Mouse (Mus musculus) spleen, adult 2 months (tissue): Measurements from ENCODE around the gene Rassf4. TPM values are rescaled to one million over a fixed set of nuclear protein-coding genes. Genes with fewer than 3 reads are reported as not detected.
A peak's percentile ranks its signal among the peaks of the same experiment; 100 is the strongest.

ENCODE experiments used
- DNase-seq, 2 experiments: peaks; one replicate each; pipeline versions ENCODE4 v3.0.0 to v3.0.0-alpha.2; 2012 to 2021; ENCODE audit warnings: low spot score in 2 of 2, low read depth in 1 of 2
- H3K27ac ChIP-seq: fragments of 200-500 bp; 2 replicates; pipeline ENCODE4 v1.5.1; 2012; ENCODE audit warnings: low read length, inconsistent platforms; ENCODE audit not compliant: insufficient read depth
- H3K27me3 ChIP-seq: fragments of 200-500 bp; 2 replicates; pipeline ENCODE4 v1.6.1; 2012; ENCODE audit warnings: mild to moderate bottlenecking, moderate library complexity, low read length, inconsistent platforms; ENCODE audit not compliant: control insufficient read depth, insufficient read depth
- H3K36me3 ChIP-seq: fragments of 200-500 bp; 2 replicates; pipeline ENCODE4 v1.6.1; 2012; ENCODE audit warnings: mild to moderate bottlenecking, low read length, inconsistent platforms; ENCODE audit not compliant: control insufficient read depth, insufficient read depth
- H3K4me1 ChIP-seq: fragments of 200-500 bp; 2 replicates; pipeline ENCODE4 v1.6.1; 2011; ENCODE audit warnings: inconsistent platforms; ENCODE audit not compliant: control insufficient read depth, insufficient read depth, insufficient read length
- H3K4me3 ChIP-seq: fragments of 200-500 bp; 2 replicates; pipeline ENCODE4 v1.5.1; 2011; ENCODE audit warnings: mild to moderate bottlenecking, inconsistent platforms; ENCODE audit not compliant: insufficient read depth, insufficient read length; ENCODE audit errors: extremely low read depth
- CTCF ChIP-seq: fragments of 200-500 bp; IDR thresholded peaks from 2 replicates; pipeline ENCODE4 v1.5.1; 2011; ENCODE audit warnings: mild to moderate bottlenecking, inconsistent platforms; ENCODE audit not compliant: insufficient read depth, insufficient read length, insufficient replicate concordance; ENCODE audit errors: extremely low read depth
- POLR2A ChIP-seq: fragments of 200-500 bp; IDR thresholded peaks from 2 replicates; pipeline ENCODE4 v1.6.1; 2011; ENCODE audit warnings: low read depth, low read length, inconsistent platforms
- WGBS: fragments of 180-500 bp; shearing (Covaris S2); methylation state at CpG from one replicate; pipeline ENCODE4 v1.1.7; 2018; 5-methylcytosine and 5-hydroxymethylcytosine counted together
- polyA plus RNA-seq: library from polyadenylated mRNA; depleted of rRNA; stranded (reverse); fragments of >200 nt; gene quantifications from 2 replicates; pipeline ENCODE4 v1.2.3, GENCODE M21; 2012

The Rassf4 gene
- polyA plus RNA-seq, 1 experiment: 23.5 TPM

DNA sequence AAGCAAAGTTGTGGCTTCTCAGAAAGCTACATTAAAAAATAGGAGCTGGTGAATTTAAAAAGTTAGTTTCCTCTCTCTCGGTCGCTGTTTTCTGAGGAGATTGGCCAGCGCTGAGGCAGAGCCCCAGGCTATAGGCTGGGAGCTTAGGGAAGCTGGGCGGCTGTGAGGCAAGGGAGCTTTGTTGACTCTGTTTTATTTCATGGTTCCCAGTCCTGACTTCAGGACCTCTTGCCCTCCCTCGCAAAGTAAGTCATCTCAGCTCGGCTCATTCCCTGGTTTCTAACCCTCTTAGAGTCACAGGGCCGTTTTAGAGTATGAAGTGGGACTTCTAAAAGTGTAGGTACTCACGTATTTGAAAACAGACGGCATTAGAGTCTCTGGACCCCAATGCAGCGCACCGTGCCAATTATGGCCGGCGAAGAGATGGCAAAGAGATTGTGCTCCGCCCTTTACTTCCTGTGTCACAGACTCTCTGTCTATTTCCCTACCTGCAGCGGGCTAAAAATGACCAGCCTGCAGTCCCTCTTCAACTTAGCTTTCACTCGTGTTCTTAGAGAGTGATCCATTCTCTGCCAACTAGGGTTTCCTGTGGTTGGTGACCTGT, 633 bp upstream of the Rassf4 start:
- Histone ChIP-seq H3K27me3 (no peaks in the 10 kb centered on the region), H3K4me3 (peak overlapping the region; percentile 74), H3K4me1 (peaks cover 40% of the 10 kb centered on the region), H3K36me3 (no peaks in the 10 kb centered on the region), H3K27ac (peak overlapping the region; percentile 90)
- 13% methylated on average over 16 of the region's 16 CpGs for WGBS
- DNase-seq: peak in 1 of 2 experiments; percentile 47
- TF ChIP-seq CTCF (no peak), POLR2A (no peak)

DNA sequence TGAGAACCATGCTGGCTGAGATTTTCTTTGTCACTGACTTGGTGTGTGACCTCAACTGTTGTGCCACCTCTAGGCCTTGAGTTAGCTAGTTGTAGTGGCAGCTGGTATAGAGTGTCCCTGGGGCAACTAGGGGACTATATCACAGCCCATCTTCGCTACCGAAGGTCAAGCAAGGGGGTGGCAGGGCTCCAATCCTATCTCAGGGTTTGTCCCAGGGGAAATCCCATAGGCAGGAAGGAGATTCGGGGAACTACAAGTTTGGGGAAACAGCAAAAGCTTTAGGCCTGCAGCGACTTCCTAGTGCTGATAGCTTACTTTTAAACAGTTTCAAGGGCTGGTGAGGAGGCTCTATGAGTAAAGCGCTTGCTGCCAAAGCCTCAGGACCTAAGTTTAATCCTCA, 1.4 kb downstream of the Rassf4 start:
- Histone ChIP-seq H3K4me3 (peak overlapping the region; percentile 43), H3K4me1 (peaks cover 33% of the 10 kb centered on the region), H3K27ac (0 out of 2 replicates have a peak overlapping the region, but pooled peaks have one; percentile 9), H3K27me3 (no peaks in the 10 kb centered on the region), H3K36me3 (no peaks in the 10 kb centered on the region)
- DNase-seq: no peak
- no peak for TF ChIP-seq CTCF
- TF ChIP-seq POLR2A: no peak
- WGBS: 60% methylated on average over 5 of the region's 5 CpGs

DNA sequence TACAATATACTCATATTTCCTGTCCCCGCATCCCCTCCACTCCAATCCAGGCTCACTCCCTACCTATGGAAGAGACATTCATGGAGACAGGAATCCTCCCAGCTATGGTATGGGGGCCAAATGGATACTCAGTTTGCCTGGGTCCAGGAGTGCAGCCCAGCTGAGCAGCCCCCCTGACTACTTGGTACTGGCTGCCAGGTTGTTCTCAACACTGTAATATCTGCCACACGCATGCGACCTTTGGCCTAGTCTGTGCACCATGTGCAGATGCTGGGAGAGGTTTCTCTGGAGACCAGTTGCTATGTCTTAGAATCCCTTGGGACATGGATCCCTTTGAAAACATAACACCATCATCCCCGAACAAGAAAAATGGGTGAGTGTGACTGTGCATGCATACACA, 2.0 kb downstream of the Rassf4 start:
- H3K4me1 ChIP-seq: peaks cover 29% of the 10 kb centered on the region
- H3K4me3 ChIP-seq: no peak overlapping the region
- no peaks in the 10 kb centered on the region for H3K27me3 ChIP-seq
- no peak for DNase-seq
- H3K36me3 ChIP-seq: no peaks in the 10 kb centered on the region
- 84% methylated on average over 4 of the region's 4 CpGs for WGBS
- no peak for TF ChIP-seq CTCF
- TF ChIP-seq POLR2A: no peak
- H3K27ac ChIP-seq: no peak overlapping the region

DNA sequence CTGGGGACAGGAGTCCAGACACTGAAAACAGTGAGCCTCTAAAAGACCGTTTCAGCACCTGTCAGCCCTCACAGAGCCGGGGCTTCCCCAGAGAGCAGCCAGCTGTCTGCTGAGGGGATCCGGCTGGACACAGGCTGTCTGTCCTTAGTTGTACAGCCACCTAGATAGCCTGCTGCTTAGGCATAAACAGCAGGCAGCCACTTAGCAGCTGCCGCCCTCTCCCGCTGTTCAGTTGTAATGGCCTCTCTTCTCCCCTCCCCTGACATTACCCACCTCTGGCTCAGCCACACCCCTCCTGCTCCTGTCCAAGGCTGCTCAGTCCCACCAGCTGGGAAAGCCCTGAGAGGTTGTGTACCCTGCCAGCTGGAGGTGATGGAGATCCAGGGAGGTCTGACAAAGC, 2.7 kb downstream of the Rassf4 start:
- peak overlapping the region; percentile 9; the same call in 1 of the 2 replicates for H3K4me3 ChIP-seq
- no peaks in the 10 kb centered on the region for H3K36me3 ChIP-seq
- no peaks in the 10 kb centered on the region for H3K27me3 ChIP-seq
- DNase-seq: no peak
- H3K27ac ChIP-seq: no peak overlapping the region
- peaks cover 26% of the 10 kb centered on the region for H3K4me1 ChIP-seq
- 41% methylated on average over 5 of the region's 5 CpGs for WGBS
- TF ChIP-seq POLR2A: no peak
- no peak for TF ChIP-seq CTCF

DNA sequence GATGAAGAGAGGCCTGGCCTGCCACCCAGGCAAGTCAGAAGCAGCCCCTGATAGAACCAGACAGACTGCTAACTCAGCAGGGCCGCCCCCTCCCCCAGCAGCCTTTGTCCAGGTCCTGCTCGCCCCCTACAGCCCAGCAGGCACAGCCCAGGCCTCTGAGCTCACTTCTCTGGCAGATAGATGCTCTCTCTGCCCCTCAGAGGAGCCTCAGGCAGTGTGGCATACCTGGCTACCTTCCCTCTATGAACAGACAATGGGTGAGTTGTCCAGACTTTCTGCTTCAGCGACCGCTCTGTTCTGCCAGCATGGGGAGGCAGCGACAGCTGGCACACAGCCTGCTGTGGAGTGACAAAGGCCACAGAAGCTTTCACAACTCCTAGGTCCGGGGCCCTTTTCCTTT, 3.6 kb downstream of the Rassf4 start:
- no peaks in the 10 kb centered on the region for H3K27me3 ChIP-seq
- no peak overlapping the region for H3K4me3 ChIP-seq

DNA sequence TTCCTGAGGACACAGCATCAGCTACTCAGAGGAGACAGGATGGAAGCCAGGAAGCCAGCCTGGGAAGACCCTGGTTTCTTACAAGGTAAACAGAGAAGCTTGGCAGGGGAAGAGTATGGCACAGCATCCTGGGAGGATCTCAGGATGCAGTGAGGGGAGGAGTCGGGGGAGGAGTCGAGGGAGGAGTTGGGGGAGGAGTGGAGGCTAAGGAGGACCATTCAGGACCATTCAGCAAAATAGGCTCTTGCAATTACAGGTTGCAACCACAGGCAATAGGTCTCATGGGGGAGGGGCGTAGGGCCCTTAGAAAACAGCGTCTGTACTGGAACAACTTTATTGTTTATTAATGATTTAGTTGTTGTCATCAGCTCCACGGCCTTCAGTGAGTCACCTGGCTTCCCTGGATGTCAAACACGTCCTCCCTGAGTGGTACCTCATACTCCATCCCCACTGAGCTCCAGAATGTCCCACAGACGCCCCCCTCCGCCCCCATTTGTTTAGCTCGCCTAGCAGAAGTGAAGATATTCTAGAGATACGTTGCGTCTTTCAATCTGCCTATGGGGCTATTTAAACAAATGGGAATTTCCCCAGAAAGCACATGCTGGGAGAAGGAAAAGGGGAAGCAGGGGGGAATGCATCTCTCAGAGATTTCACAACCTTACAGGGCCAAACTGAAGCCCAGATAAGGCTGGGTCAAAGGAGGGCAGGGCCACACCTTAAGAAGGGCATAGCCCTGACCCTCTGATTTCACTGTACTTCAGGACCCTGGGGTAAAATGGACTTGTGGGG, 4.9 kb downstream of the Rassf4 start:
- WGBS: 62% methylated on average over 11 of the region's 11 CpGs
- Histone ChIP-seq H3K36me3 (no peaks in the 10 kb centered on the region), H3K4me1 (peaks cover 23% of the 10 kb centered on the region), H3K4me3 (no peak overlapping the region), H3K27ac (no peak overlapping the region), H3K27me3 (no peaks in the 10 kb centered on the region)
- TF ChIP-seq POLR2A: no peak
- no peak for TF ChIP-seq CTCF
- DNase-seq: no peak

More for the DNA sequence above, 3.6 kb downstream of the Rassf4 start:
- no peak for TF ChIP-seq CTCF
- TF ChIP-seq POLR2A: no peak
- Histone ChIP-seq H3K36me3 (no peaks in the 10 kb centered on the region), H3K27ac (no peak overlapping the region), H3K4me1 (peaks cover 24% of the 10 kb centered on the region)
- DNase-seq: no peak
- WGBS: 68% methylated on average over 6 of the region's 6 CpGs

DNA sequence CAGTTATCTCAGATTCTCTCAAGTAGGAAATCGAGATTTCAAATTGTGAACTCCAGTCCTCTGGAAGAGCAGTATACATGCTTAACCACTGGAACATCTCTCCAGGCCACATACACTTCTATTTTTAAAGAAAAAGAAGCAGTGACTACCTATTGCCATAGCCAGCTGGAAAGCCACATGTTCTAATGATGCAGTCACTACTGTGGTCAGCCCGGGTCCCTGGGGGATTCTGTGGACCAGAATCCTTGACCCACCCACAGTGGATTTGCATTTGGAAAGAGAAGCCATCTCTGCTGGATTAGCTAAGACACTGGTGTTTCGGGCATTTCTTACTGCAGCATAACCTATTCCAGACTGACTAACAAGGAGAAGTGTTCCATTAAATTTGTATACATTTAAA, 6.4 kb downstream of the Rassf4 start:
- 75% methylated on average over 3 of the region's 3 CpGs for WGBS
- H3K27me3 ChIP-seq: no peaks in the 10 kb centered on the region
- no peaks in the 10 kb centered on the region for H3K36me3 ChIP-seq
- TF ChIP-seq POLR2A (no peak), CTCF (no peak)
- H3K4me3 ChIP-seq: no peak overlapping the region
- DNase-seq: no peak
- H3K4me1 ChIP-seq: peaks cover 21% of the 10 kb centered on the region
- H3K27ac ChIP-seq: no peak overlapping the region
